Mouse (Mus musculus) cerebellum, adult 2 months (tissue): ENCODE data around the gene Pappa.

ENCODE experiments used
- CTCF ChIP-seq: fragments of 200-500 bp; IDR thresholded peaks from 2 replicates; pipeline ENCODE4 v1.5.1; 2011; ENCODE audit warnings: low read depth, mild to moderate bottlenecking, control low read depth, low read length, moderate library complexity, borderline replicate concordance; ENCODE audit not compliant: insufficient read depth
- POLR2A ChIP-seq: fragments of 200-500 bp; IDR thresholded peaks from 2 replicates; pipeline ENCODE4 v1.6.1; 2011; ENCODE audit warnings: low read length, control low read depth, borderline replicate concordance; ENCODE audit not compliant: insufficient read depth

DNA sequence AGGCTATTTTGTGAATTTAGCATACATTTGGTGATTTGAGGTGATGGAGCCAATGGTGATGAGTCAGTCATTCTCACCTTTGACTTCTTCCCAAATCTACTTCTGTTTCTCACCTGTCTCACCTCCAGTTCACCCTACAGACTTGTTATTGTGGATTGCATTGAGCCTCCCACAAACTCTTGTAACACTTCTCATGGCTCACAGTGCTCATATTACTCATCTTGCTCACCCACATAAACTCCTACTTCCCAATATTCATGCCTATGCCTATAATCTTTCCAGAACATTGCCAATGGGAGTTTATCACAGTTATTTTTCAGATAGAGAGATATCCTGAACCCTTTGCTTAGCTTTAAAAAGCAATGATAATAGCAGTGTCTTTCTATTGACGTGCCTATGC, 37.1 kb upstream of the Pappa start:
- TF ChIP-seq CTCF (no peak), POLR2A (no peak)
